Mouse (Mus musculus) adrenal gland, postnatal 4 days (tissue): Measurements from ENCODE around the gene Gsg1l2. TPM values are rescaled to one million over a fixed set of nuclear protein-coding genes. Genes with fewer than 3 reads are reported as not detected.

Experiments used
- DNase-seq, 2 experiments: peaks; one replicate each; pipeline ENCODE4 v3.0.0; 2021 to 2022; ENCODE audit warnings: low spot score in 2 of 2, mixed read lengths in 2 of 2
- total RNA-seq, 2 experiments: library from RNA; stranded (reverse); gene quantifications; 2 replicates each; pipeline ENCODE4 v1.2.3; 2021

Gsg1l2 gene
- total RNA-seq, 2 experiments from 2014 or later: not detected

DNA sequence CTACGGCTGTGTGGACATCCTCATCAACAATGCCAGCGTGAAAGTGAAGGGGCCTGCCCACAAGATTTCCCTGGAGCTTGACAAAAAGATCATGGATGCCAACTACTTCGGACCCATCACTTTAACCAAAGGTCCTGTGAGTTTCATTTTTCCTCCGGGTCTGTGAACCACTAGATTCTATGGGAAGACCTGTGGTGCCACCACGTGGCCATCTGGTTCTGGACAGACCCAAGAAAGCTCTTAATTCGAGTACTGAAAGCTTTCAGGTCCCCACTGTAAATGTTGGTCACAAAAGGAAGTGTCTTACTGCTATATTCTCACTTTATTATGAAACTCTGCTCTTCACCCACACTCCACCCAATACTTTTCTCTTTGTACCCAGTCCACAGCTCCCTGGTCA, 37.1 kb downstream of the Gsg1l2 start:
- no peak for DNase-seq

DNA sequence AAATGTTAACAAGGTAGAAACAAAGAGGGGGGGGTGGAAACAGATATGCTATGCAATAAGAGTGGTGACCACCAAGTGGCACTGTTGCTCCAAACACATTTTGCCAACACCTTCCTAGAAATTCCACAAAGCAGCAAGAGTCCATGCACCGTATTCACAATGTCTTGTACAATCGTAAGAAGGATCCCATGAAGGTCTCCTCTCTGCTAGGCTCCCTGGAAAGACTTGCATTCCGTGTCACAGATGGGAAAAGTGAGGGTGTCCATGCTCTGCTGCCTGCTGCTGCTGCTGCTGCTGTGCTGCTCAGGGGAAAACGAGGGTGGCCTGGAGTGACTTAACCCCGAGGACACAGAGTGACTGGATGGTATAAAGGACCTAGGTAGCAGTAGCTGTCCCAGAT, 45.2 kb downstream of the Gsg1l2 start:
- no peak for DNase-seq

DNA sequence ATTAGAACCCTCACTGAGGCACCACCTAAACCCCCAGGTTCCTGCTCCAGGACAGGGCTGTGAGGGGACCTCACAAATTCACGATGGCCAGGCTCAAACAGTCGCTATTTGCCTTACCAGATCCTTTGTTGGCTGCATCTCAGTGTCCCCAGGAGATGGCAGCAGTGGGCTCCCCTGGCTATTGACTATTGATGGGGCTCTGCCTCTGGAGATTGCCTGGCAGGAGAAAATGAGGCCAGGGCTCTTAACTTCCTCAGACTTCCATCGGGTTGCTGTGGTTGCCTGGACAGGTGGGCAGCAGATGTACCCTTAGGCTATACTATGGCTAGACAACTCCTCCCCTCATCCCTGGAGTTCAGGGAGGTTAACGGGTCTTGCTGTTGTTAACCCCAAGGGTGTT, 45.8 kb downstream of the Gsg1l2 start:
- DNase-seq: peak in 1 of 2 experiments; percentile 11

DNA sequence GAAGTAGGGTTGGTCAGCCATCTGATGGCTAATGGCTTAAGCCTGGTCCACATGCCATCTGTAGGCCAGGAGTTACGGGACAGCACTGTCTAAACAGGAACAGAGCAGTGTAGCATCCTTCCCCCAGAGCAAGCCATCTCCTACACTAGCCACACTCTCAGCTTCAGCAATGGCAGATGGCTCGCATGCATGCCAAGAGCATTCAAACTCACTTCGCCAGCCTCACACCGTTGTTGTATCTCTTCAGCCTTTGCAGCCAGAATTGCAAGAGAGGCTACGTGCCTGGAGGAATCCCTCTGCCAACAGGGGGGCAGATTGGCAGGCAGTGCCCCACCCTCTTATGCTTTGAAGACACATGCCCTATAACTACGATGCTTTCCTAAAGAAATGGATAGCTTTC, 47.2 kb downstream of the Gsg1l2 start:
- DNase-seq: no peak

DNA sequence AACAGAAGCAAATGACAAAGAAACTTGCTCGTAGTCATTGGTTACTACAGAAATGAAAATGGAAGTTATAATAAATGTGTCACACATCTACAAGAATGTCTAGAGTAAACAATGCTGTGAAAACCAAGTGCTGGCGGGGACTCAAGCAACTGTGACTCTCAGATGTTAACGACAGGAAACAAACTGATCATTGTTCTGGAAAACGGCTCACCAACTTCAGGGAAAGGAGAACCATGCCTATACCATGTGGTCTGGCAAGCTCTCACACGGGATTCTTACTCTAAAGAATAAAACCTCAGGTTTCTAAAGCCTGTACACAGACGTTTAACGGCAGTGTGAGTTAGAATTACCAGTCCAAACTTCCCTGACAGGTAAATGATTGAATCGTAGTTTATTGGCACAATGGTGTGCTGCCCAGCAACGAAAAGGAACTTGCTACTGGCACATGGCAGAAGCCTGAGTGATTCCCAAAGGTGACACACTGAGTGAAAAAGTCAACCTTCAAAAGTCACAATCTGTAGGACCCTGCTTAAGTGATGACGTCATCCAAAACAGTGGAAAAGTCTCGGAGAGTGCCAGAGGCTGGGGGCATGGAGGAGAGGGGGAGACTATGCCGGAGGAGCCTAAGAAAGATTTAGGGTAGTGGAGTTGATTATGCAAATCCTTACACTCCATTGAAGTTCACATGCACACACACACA, 54.1 kb downstream of the Gsg1l2 start:
- no peak for DNase-seq

DNA sequence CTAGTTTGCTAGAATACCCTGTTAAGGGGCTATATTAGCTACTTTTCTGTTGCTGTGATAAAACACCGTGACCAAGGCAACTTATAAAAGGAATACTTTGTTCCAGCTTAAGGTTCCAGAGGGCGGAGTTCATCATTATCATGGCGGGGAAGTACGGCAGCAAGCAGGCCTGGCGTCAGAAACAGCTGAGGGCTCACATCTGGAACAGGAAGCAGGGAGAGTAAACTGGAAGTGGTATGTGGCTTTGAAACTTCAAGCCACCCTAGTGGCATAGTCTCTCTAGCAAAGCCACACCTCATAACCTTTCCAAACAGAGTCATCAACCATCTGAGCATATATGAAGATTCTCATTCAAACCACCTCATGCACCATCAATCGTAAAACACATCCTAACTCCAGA, 55.1 kb downstream of the Gsg1l2 start:
- DNase-seq: no peak

DNA sequence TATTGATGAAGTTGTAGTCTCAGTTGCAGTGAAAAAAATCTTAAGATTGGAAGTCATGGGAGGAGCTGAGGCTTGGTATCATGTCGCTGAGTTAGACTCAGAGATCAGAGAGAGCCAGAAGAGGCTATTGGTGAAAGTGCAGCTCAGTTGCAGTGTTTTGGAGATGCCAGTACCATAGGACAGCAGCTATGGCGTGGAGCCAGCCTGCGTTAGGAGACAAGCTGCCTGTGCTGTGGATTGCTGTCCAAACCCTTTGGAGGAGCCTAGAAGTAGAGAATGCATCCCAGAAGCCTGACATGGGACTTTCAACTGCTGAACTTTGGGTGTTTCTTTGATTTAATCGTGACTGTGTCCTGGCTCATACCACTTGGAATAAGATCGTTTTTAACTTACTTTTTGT, 57.4 kb downstream of the Gsg1l2 start:
- DNase-seq: no peak

DNA sequence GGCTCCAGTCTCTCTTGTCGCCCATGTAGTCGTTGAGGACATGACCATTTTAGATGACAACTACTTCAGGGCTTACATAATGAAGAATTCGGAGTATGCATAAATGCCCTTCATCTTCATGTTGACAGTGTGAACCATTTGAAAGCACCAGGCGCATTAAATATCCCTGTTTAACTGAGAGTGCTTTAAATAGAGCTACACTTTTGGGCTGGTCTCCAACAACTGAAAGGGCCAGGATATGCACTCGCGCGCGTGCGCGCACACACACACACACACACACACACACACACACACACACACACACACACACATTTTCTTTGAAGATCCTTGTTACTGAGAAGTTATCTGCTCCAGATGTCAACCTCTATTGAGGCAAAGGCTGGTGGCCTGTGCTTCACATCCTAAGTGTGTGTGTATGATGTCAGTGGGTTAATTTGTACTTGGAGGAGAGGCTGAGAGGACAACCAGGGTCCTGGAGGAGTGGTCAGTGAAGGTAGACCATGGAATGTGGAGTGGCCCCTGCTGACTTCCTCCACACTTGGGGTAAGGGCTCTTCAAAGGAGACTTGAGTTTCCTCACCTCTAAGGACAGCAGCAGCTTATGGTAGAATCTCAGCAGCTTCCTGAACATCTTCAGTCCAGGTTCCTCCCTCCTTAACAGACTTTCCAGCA, 61.1 kb downstream of the Gsg1l2 start:
- DNase-seq: no peak

Other genes with a start within 250 kb of the Gsg1l2 start
- not detected for gene Rcvrn, start 79.3 kb upstream of the Gsg1l2 start, total RNA-seq
- under 1 TPM in 1 of 2 experiments, not detected in 1; 0.06 TPM for gene Glp2r, start 3.5 kb upstream of the Gsg1l2 start, total RNA-seq
- 1 to 10 TPM; 3.1 to 7.8 TPM for gene Dhrs7c, start 23.6 kb downstream of the Gsg1l2 start, total RNA-seq
- 1 to 10 TPM; 1.4 to 3.3 TPM for gene Usp43, start 147.5 kb downstream of the Gsg1l2 start, total RNA-seq
- under 1 TPM; 0.54 to 0.59 TPM for gene Cfap52, start 191.0 kb downstream of the Gsg1l2 start, total RNA-seq
- 10 to 100 TPM; 32.1 to 33.7 TPM for gene Stx8, start 191.6 kb downstream of the Gsg1l2 start, total RNA-seq